16 mouse cellular contexts compared by ENCODE assay signal in the genomic region with DNA sequence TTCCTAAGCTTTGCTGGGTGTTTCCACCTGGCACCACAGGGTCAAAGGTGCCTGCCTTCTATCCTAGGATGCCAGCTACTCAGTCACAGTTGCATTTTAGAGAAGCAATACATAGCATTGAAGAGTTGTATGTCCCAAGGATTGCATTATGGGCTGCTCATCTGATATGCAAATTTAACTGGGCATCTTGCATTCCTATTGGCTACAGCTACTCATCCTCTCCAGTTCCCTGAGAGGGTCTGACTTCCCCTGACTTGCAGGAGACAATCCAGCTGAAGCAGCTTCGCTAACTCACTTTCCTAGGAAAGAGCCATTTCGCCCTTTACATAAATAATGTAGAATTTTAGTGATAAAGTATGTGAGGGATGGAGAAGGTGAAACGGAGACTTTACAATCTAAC.
"Had no signal": no experiment of that assay in that cellular context is flagged by ENCODE, and none has a peak within 500 bp of the region (broad histone marks: within the 10 kb centered on the region; RNA-seq: fewer than 3 reads in every experiment).

No protein-coding gene starts in this region.

- ATAC-seq: liver, postnatal 0 days had no signal

- H3K9me3 ChIP-seq: liver, embryonic 15.5 days; midbrain, embryonic 12.5 days; stomach, embryonic 15.5 days had no signal

- H3K36me3 ChIP-seq: liver, embryonic 15.5 days; midbrain, embryonic 12.5 days; neural tube, embryonic 12.5 days; stomach, embryonic 15.5 days had no signal

- H3K4me3 ChIP-seq: liver, embryonic 15.5 days; megakaryocyte, embryonic 14.5 days; midbrain, embryonic 12.5 days; neural tube, embryonic 12.5 days; stomach, embryonic 15.5 days had no signal

- DNase-seq: liver, postnatal 0 days; lung, adult 2 months; lung, postnatal 14 days; lung, postnatal 36 days; midbrain, embryonic 14.5 days; right cerebral cortex, postnatal 14 days; thymus, adult 2 months; thymus, postnatal 25 days; thymus, postnatal 4 days had no signal

- H3K4me1 ChIP-seq: liver, embryonic 15.5 days; megakaryocyte, embryonic 14.5 days; stomach, embryonic 15.5 days had no signal

- H3K27ac ChIP-seq: liver, embryonic 15.5 days; macrophage; midbrain, embryonic 12.5 days; neural tube, embryonic 12.5 days; stomach, embryonic 15.5 days; stomach, postnatal 0 days had no signal

- H3K4me2 ChIP-seq: liver, embryonic 15.5 days; midbrain, embryonic 12.5 days; neural tube, embryonic 12.5 days; stomach, embryonic 15.5 days had no signal

- H3K9ac ChIP-seq: liver, embryonic 15.5 days; liver, postnatal 0 days; midbrain, embryonic 12.5 days; neural tube, embryonic 12.5 days; stomach, embryonic 15.5 days had no signal

- H3K27me3 ChIP-seq: liver, embryonic 15.5 days; megakaryocyte, embryonic 14.5 days; midbrain, embryonic 12.5 days; neural tube, embryonic 12.5 days; stomach, embryonic 15.5 days had no signal
